Mouse (Mus musculus) liver, adult 2 months (tissue): ENCODE measurements at regions not wholly inside any gene's neighbourhood (a gene's known extent, or its start where the extent isn't known, plus 50 kb on each side); places are given as distances from the start of the nearest gene placed in this dataset.

Experiments
- CTCF ChIP-seq: fragments of 200-500 bp; IDR thresholded peaks from 2 replicates; pipeline ENCODE4 v1.5.1; 2011; ENCODE audit warnings: low read depth, low read length, control low read depth
- POLR2A ChIP-seq: fragments of 200-500 bp; IDR thresholded peaks from 2 replicates; pipeline ENCODE4 v1.6.1; 2011; ENCODE audit warnings: low read length, control low read depth; ENCODE audit not compliant: insufficient read depth; ENCODE audit errors: extremely low read depth

GRCm38 (mm10) chr14:25350282-25350964 is 108.6 kb upstream of the Zmiz1 start:
- no peak for TF ChIP-seq POLR2A
- TF ChIP-seq CTCF, result no peak
